Mouse (Mus musculus): ENCODE data around the gene Fam173b. TPM values are rescaled to one million over a fixed set of nuclear protein-coding genes. Genes with fewer than 3 reads are reported as not detected.

Gene Fam173b
- polyA plus RNA-seq, 1 experiment from 2014 or later, result 13.4 TPM

DNA sequence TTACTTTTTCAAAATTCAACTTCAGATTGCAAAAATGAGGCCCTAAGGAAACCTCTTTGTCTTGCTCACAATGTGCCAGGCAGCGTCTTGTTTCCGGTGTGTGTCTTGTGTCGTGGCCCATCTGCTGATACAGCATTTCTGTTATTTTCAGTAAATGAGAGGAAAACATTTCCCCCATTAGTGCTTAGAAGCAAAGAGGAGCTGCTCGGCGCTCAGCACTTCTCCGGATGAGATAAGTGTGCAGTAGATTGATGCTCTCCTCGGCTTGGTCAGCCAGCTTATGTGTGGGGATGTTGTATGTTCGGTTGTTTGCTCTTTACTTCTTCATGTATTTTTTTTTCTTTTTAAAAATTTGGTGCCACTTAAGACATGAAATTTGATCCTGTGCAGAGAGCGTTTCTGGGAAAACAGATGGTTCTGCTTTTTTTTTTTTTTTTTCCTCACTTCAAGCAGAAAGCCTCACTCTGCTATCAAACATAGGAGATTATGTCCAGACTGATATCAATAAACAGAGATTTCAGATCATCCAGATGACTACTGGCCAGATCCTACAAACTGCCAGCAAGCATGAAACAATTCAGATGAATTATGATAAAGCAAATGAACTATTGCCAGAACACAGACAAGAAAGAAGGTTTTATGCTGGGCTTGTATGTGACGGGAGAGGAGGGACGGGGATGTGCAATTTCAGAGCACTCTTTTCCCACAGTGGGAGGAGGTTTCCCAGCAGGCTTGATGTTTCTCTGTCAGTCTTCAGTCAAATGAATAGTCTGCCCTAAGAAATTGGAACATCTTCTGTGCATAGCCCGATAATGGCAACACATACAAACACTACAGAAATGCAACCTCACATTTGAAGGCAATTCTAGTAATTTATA lies 25.9 kb downstream of the Fam173b start:
- no peak overlapping the region for H3K4me3 ChIP-seq
- peaks cover 21% of the 10 kb centered on the region for H3K4me1 ChIP-seq
- 51% methylated on average over 12 of the region's 12 CpGs for WGBS
- peak overlapping the region; percentile 81 for H3K27ac ChIP-seq (replicated peaks)
- H3K27me3 ChIP-seq (replicated peaks; ENCODE audit: low read depth, poor library complexity, severe bottlenecking), result no peaks in the 10 kb centered on the region
- no peaks in the 10 kb centered on the region for H3K9me3 ChIP-seq
- peak; percentile 27 for DNase-seq (ENCODE audit: low spot score)
- peaks cover 13% of the 10 kb centered on the region for H3K36me3 ChIP-seq (replicated peaks)

DNA sequence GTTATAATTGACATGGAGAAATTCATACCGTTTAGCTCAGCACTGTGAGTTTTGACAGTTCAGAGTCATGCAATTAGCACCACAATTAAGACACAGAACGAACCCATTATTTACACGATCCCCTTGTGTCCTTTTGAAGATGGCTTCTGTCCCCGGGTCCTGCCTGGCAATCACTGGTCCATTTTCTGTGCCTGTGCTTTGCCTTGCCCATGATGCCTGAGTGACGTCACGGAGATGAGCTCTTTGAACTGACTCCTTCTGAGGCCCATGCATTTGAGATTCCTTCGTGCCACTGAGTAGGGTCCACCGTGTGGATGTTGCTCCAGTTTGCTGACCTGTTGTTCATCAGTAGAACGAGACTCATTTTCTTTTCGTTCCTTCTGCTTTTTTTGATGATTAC lies 26.5 kb downstream of the Fam173b start:
- no peak for DNase-seq (ENCODE audit: low spot score)
- peaks cover 7% of the 10 kb centered on the region for H3K36me3 ChIP-seq (replicated peaks)
- WGBS, result 77% methylated on average over 10 of the region's 10 CpGs
- H3K27ac ChIP-seq (replicated peaks), result no peak overlapping the region
- no peak overlapping the region for H3K4me3 ChIP-seq
- no peaks in the 10 kb centered on the region for H3K27me3 ChIP-seq (replicated peaks; ENCODE audit: low read depth, poor library complexity, severe bottlenecking)
- H3K4me1 ChIP-seq, result peaks cover 21% of the 10 kb centered on the region
- H3K9me3 ChIP-seq, result no peaks in the 10 kb centered on the region

DNA sequence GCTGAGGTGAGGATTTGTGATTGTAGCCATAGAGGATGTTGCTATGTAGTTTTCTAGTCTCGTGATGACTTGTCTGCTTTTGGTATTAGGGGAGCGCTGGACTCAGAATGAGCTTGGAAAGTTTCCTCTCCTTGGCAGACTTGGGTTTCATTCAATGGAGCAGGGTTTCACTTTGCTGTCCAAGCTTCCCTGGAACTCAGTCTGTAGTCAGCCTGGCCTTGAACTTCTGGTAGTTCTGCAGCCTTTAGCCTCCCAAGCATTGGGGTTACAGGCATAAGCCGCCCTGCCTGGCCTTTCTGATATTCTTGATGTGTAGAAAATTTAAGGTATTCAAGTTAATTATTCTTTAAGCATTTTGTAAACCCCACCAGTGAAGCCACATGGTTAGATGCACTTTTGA lies 27.9 kb downstream of the Fam173b start:
- Histone ChIP-seq H3K27ac (replicated peaks) (no peak overlapping the region), H3K4me3 (no peak overlapping the region), H3K4me1 (peaks cover 21% of the 10 kb centered on the region), H3K27me3 (replicated peaks; ENCODE audit: low read depth, poor library complexity, severe bottlenecking) (no peaks in the 10 kb centered on the region), H3K9me3 (0 out of 2 replicates have a peak, but pooled peaks cover 3% of the 10 kb centered on the region), H3K36me3 (replicated peaks) (no peaks in the 10 kb centered on the region)
- WGBS, result 90% methylated on average over 3 of the region's 3 CpGs
- no peak for DNase-seq (ENCODE audit: low spot score)

DNA sequence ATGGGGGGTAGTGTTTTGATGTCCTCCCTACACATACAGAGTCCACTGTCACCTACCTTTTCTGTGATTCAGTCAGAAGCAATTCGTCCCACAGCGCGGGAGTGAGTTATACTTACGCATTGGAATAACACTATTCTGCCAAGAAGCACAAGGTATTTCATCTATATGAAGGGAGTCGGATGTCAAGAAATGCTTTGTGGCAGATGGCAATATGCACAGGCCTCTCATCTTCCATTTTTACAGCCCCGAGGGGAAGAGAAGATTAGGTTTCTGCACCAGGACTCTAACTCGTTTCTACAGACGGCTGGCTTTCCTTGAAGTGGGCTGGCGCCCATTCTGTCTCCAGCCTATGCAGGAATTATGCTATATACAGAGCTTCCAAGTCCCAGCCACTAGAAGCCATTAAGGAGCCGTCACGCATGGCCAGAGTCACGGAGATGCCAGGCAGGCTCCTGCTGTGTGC lies 29.8 kb downstream of the Fam173b start:
- Histone ChIP-seq H3K4me3 (no peak overlapping the region), H3K27me3 (replicated peaks; ENCODE audit: low read depth, poor library complexity, severe bottlenecking) (no peaks in the 10 kb centered on the region), H3K36me3 (replicated peaks) (no peaks in the 10 kb centered on the region), H3K9me3 (0 out of 2 replicates have a peak, but pooled peaks cover 3% of the 10 kb centered on the region), H3K27ac (replicated peaks) (no peak overlapping the region), H3K4me1 (peaks cover 21% of the 10 kb centered on the region)
- DNase-seq (ENCODE audit: low spot score), result no peak
- 73% methylated on average over 12 of the region's 12 CpGs for WGBS

DNA sequence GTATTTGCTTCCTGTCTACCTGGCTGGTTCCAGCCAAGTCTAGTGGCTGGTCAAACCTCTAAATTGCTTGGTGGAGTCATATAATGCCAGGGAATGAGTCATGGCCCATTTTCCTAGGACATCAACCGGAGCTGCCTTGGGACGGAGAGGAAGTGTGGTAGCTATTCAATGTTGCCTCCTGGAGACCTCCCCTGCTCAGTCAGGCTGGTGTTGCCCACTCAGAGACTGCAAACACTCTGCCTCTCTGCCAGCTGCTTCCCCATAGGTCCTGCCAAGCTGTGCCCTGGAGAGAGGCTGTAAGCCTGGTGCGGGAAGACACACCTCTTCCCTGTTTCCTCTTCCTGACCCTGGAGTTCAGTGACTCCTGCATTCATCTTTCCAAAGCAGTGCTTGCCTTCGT lies 30.8 kb downstream of the Fam173b start:
- 86% methylated on average over 4 of the region's 4 CpGs for WGBS
- Histone ChIP-seq H3K27ac (replicated peaks) (no peak overlapping the region), H3K27me3 (replicated peaks; ENCODE audit: low read depth, poor library complexity, severe bottlenecking) (no peaks in the 10 kb centered on the region), H3K4me1 (peaks cover 17% of the 10 kb centered on the region), H3K9me3 (0 out of 2 replicates have a peak, but pooled peaks cover 3% of the 10 kb centered on the region), H3K4me3 (no peak overlapping the region), H3K36me3 (replicated peaks) (no peaks in the 10 kb centered on the region)
- DNase-seq (ENCODE audit: low spot score), result no peak

DNA sequence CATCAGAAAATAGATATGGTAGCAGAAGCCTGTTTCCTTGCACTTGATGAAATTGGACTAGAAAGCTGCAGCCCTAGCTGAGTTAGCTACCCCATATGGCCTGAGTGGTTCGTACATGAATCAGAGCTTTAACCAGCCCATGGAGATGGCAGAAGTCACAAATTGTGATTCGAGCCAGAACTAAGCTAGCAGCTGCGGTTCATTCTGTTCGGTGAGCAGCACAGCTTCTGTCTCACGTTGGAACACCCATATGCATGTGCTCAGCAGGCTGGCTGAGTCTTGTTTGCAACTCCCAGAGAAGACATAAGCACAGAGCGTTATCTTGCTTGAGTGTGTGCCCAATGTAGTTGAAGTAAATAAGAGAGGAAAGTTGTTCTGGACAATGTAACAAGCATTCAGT lies 32.9 kb downstream of the Fam173b start:
- Histone ChIP-seq H3K4me1 (peaks cover 6% of the 10 kb centered on the region), H3K36me3 (replicated peaks) (no peaks in the 10 kb centered on the region), H3K27me3 (replicated peaks; ENCODE audit: low read depth, poor library complexity, severe bottlenecking) (no peaks in the 10 kb centered on the region), H3K27ac (replicated peaks) (no peak overlapping the region), H3K4me3 (no peak overlapping the region), H3K9me3 (0 out of 2 replicates have a peak, but pooled peaks cover 3% of the 10 kb centered on the region)
- DNase-seq (ENCODE audit: low spot score), result no peak
- WGBS, result 89% methylated on average over 6 of the region's 6 CpGs

DNA sequence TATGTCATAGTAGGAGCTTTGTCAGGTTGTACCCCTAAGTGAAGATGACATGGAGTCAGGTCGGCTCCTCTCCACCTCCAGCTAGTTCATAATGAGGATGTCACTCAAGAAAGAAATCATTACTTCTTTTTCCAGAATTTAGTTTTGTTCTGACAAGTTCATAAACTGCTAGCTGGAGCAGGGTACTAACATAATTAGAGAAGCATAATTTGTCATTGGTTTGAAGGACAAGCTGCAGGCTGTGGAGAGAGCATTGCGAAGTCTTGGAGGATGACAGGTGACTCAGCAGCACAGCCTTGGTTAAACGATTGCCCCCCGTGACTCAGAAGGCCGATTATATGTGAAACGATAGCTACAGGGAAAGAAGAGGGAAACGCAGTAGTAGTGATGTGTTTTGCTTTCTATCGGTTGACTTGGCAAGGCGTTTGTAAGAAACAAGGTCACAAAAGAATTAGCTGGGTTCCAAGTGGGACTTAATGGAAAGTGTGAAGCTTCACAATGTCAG lies 34.5 kb downstream of the Fam173b start:
- Histone ChIP-seq H3K9me3 (0 out of 2 replicates have a peak, but pooled peaks cover 3% of the 10 kb centered on the region), H3K27ac (replicated peaks) (no peak overlapping the region), H3K4me3 (no peak overlapping the region), H3K27me3 (replicated peaks; ENCODE audit: low read depth, poor library complexity, severe bottlenecking) (no peaks in the 10 kb centered on the region), H3K4me1 (peaks cover 6% of the 10 kb centered on the region), H3K36me3 (replicated peaks) (no peaks in the 10 kb centered on the region)
- 89% methylated on average over 9 of the region's 9 CpGs for WGBS
- no peak for DNase-seq (ENCODE audit: low spot score)

DNA sequence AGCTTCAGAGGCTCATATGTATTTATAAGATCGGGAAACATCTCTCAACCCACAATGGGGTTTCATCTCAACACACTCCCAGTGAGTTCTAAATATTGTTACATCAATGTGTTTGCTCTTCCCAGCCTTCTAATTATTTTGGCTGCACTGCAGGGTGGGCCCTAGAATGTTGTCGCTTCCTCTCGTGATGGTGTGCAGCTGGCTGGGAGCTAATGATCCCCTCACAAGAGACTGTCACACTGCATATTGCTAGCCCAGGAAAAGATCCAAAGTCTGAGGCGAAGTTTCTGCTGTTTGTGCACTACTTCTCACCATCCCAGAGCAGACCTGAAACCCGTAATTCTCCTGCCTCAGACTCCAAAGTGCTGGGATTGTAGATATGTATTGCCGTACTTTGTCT lies 45.6 kb downstream of the Fam173b start:
- Histone ChIP-seq H3K9me3 (no peaks in the 10 kb centered on the region), H3K36me3 (replicated peaks) (no peaks in the 10 kb centered on the region), H3K27ac (replicated peaks) (no peak overlapping the region), H3K27me3 (replicated peaks; ENCODE audit: low read depth, poor library complexity, severe bottlenecking) (no peaks in the 10 kb centered on the region), H3K4me3 (no peak overlapping the region), H3K4me1 (no peaks in the 10 kb centered on the region)
- WGBS, result 88% methylated on average over 6 of the region's 6 CpGs
- DNase-seq (ENCODE audit: low spot score), result no peak

DNA sequence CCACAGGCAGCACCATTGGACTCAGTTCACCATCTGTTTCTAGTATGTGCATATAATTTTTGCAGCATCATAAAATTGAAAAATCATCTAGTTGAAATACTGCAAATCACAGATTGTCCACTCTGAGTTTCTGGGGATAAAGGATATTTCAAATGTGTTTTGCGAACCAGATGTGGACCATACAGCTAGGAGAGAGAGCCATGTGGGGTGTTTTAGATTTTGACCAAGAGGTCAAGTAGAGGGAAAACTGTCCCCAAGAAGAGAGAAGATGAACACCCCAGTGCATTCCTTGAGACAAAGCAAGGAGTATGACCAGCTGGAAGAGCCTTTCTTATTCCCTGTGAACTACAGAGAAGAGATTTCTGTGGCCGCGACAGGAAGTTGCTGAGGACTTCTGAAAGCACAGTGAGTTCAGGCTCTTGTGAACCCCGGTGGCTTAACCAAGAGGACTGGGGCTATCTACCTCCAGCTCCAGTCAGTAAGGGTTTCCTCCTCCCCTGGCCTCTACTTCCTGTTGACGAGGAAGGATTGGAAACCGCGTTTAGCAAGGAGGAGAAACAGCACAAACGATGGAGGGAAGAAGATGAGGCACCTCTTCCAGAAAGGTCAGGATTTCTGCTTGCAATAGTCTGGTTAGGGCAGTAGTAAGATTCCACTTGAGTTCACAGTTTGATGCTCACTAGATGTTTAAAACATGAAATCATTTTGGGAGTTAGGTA lies 46.4 kb downstream of the Fam173b start:
- no peaks in the 10 kb centered on the region for H3K4me1 ChIP-seq
- H3K27ac ChIP-seq (replicated peaks), result no peak overlapping the region
- H3K36me3 ChIP-seq (replicated peaks), result no peaks in the 10 kb centered on the region
- no peaks in the 10 kb centered on the region for H3K27me3 ChIP-seq (replicated peaks; ENCODE audit: low read depth, poor library complexity, severe bottlenecking)
- WGBS, result 76% methylated on average over 8 of the region's 8 CpGs
- no peaks in the 10 kb centered on the region for H3K9me3 ChIP-seq
- DNase-seq (ENCODE audit: low spot score), result no peak
- H3K4me3 ChIP-seq, result no peak overlapping the region

DNA sequence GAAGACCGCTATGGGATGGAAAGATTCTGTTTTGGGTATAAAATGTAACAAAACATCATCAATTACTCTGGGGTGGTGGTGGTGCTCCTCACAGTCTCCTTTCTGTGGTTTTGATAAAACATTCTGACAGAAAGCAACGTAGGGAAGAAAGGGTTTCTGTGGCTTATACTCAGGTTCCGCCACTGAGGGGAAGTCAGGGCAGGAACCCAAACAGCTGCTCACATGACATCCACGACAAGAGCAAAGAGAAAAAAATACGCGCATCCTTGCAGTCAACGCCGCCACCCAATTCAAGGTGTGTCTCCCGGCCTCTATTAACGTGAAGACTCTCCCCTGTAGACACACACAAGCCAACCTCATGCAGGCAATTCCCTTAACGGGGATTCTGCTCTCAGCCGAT lies 48.0 kb downstream of the Fam173b start:
- H3K36me3 ChIP-seq (replicated peaks), result no peaks in the 10 kb centered on the region
- no peaks in the 10 kb centered on the region for H3K4me1 ChIP-seq
- 94% methylated on average over 12 of the region's 12 CpGs for WGBS
- H3K9me3 ChIP-seq, result no peaks in the 10 kb centered on the region
- no peak for DNase-seq (ENCODE audit: low spot score)
- H3K27me3 ChIP-seq (replicated peaks; ENCODE audit: low read depth, poor library complexity, severe bottlenecking), result no peaks in the 10 kb centered on the region
- H3K27ac ChIP-seq (replicated peaks), result no peak overlapping the region
- H3K4me3 ChIP-seq, result no peak overlapping the region

DNA sequence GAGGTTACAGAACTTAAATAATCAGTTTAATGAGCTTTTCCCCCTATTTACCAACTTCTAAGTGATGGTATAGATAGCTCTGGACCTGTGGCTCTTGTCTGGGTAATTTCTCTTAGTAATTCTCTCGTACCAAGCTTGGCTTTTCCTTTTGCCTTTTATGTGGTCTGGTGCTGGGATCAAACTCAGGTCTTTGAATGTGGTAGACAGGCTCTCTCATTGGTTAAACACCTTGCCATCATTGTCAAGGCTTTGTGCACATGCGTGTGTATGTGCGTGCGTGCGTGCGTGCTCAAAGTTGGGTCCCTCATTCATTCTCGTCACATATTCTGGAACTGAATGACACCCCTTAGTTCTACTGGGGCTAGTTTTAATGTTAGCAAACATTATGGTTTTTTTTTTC lies 49.2 kb downstream of the Fam173b start:
- H3K27me3 ChIP-seq (replicated peaks; ENCODE audit: low read depth, poor library complexity, severe bottlenecking), result no peaks in the 10 kb centered on the region
- H3K36me3 ChIP-seq (replicated peaks), result no peaks in the 10 kb centered on the region
- 95% methylated on average over 7 of the region's 7 CpGs for WGBS
- no peaks in the 10 kb centered on the region for H3K4me1 ChIP-seq
- no peak for DNase-seq (ENCODE audit: low spot score)
- no peak overlapping the region for H3K27ac ChIP-seq (replicated peaks)
- H3K9me3 ChIP-seq, result no peaks in the 10 kb centered on the region
- no peak overlapping the region for H3K4me3 ChIP-seq

DNA sequence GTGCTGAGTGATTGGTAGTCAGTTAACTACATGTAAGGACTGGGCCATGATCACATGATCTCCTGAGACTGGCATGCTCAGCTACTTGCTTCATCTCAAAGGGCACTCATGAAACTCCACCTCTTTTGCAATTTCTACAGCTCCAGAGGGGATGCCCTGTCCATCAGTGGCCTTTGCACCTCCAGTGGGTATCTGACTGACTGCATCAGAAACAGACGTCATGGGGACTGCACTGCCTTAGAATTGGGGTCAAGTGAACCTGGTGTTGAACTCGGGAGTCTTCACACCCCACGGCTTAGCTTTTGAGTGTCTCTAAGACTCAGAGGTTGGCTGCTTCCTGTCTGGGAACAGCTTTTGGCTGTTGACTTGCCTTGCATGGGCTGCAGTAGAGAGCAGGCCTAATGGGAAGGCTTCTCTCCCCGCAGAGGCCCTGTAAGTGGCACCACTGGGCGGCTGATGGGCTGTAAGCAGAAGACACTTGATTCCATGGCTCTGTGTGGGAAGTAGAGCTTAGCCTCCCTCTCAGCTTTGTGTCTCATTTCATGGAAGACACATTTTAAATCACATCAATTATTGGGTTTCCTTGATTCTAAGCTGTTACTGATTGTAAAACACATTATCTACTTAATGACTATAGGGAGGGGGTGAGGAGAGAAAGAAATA lies 58.6 kb downstream of the Fam173b start:
- H3K27ac ChIP-seq (replicated peaks), result no peak overlapping the region
- WGBS, result 82% methylated on average over 5 of the region's 5 CpGs
- H3K36me3 ChIP-seq (replicated peaks), result no peaks in the 10 kb centered on the region
- no peak overlapping the region for H3K4me3 ChIP-seq
- no peaks in the 10 kb centered on the region for H3K9me3 ChIP-seq
- no peaks in the 10 kb centered on the region for H3K27me3 ChIP-seq (replicated peaks; ENCODE audit: low read depth, poor library complexity, severe bottlenecking)
- H3K4me1 ChIP-seq, result no peaks in the 10 kb centered on the region
- no peak for DNase-seq (ENCODE audit: low spot score)
